Mouse (Mus musculus): ENCODE measurements around the gene Abcb8. TPM values are rescaled to one million over a fixed set of nuclear protein-coding genes. Genes with fewer than 3 reads are reported as not detected.

The Abcb8 gene
- total RNA-seq, 2 experiments from 2014 or later = 66.8 to 76.5 TPM

DNA sequence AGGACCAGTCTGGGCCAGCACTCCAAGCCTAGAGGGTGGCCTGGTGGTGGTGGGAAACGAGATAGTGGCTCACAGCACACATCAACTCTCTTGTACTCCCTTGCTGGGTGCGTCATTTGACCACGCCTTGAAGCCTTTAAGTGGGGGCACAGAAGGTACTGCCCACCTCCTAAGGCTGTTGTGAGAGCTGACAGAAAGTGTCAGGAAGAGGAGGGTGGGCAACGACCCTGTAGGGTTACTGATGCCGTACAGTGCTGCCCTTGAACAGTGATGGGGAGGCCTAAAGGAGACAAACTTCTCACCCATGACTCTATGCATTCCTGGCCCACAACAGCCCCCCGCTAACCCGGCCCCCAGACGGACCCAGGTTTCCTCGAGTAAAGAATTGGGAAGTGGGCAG is 27.0 kb upstream of the Abcb8 start:
- DNase-seq = no peak

DNA sequence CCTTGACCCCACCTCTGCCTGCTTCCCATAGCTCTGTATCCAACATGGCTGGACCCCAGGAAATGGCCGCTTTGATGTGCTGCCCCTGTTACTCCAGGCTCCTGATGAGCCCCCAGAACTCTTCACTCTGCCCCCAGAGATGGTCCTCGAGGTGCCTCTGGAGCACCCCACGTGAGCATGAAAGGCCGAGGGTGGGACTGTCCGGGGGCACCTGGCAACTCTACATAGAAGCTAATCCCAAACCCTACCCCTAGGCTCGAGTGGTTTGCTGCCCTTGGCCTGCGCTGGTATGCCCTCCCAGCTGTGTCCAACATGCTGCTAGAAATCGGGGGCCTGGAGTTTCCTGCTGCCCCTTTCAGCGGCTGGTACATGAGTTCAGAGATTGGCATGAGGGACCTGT is 23.7 kb upstream of the Abcb8 start:
- DNase-seq = no peak

DNA sequence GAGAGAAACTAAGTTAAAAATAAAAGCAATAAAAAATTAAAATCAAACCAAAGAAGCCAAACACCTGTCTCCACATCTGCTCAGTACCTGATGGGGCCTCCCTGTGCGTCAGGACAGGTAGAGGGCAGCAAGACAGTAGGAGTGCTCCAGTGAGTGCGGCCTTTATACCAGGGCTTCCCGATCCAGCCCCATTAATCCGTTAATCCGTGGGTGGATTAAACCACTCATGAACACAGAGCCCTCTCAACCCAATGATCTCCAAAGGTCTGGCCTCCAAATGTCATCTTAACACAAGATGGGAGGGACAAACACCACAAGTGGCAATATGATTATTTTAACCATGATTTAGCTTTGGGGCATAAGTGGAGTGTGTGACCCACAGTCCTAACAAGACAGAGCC is 19.7 kb upstream of the Abcb8 start:
- no peak for DNase-seq

DNA sequence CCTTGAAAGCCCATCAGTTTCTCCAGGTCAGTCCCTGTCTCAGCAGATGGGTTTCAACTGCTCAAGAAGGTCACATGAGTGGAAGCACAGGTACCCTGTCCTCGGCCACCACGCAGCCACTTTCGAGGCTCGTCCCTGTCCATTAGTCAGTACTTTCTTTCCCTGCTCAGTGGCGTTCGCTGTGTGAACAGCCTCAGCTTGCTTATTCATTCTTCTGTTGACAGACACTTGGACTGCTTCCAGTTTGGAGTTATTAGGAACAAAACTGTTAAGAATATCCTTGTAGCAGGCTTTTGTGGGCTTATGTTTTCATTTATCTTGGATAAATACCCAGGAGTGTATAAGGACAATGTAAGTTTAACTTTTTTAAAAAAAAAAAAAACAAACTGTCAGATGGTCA is 19.2 kb upstream of the Abcb8 start:
- DNase-seq = no peak

DNA sequence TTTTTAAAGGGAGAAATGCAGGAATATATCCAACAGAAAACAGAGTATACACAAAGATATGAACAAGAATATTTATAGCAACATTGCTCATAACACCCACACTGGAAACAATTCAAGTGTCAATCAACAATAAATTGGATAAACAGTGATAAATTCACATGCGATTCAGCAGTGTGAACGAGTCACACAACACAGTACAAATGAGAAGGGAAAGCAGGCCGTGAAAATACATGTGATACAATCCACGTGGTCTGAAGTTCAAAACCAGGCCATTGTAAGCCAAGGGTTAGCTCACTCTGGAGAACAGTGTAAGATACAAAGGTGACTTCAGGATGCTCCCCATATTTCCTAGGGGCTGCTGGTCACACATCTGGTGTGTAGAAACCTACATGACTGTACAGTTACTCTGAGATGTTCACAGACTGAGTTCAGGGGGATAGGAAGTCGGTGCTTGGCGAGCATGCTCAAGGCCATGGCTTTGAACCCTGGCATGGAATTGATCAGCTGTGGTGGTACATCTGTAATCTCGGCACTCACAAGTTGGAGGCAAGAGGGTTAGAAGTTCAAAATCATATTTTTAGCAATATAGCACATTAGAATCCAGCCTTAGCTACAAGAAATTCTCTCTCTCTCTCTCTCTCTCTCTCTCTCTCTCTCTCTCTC is 18.7 kb upstream of the Abcb8 start:
- DNase-seq = no peak

DNA sequence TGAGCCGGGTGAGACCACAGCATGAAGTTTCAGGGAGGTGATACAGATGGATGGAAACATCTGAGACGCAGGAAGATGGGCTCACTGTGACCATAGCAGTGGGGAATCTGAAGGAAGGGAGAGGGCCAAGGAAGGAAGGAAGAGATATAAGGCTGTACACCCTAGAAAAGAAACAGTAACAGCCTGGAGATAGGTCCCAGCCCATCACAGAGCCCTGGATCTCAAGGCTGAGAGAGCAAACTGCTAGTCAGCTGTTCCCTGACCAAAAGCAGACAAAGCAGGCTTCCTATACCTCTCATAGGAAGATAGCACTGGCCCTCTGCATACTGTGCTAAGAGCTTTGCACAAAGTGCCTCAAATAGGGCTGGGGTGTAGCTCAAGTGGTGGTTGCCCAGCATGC is 14.8 kb upstream of the Abcb8 start:
- no peak for DNase-seq

DNA sequence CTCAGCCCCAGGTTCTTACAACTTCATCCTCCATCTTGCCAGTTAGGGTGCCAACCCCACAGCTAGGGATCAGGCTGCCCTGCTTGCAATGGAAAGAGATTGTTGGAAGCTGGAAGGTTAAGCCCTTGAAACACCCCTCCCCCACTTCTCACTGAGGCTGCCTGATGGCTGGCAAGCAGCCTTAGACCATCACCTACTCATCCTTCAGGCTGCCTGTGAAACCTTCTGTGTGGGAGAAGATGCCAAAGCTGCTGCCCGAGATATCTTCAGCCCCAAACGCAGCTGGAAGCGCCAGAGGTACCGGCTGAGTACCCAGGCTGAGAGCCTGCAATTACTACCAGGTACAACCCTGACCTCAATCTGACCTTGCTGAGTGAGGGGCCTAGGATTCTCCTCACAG is 14.0 kb upstream of the Abcb8 start:
- DNase-seq = no peak

DNA sequence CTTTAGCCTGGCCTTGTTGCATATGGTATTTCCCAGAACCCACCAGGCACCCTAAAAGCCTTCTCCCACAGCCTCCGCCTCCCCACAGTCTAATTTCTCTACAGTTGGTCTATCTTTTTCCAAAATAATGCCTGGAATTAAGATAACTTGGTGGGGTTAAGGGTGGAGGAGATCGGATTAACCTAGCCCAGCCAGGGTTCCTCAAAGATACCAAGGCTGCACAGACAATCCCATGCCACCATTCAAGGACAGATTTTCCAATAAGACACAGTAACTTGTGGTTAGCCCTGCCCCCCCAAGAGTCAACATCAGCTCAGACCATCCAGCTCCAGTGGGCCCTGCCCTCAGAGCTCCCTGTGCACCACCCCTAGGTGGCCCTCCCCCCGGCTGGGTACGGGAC is 13.0 kb upstream of the Abcb8 start:
- no peak for DNase-seq

DNA sequence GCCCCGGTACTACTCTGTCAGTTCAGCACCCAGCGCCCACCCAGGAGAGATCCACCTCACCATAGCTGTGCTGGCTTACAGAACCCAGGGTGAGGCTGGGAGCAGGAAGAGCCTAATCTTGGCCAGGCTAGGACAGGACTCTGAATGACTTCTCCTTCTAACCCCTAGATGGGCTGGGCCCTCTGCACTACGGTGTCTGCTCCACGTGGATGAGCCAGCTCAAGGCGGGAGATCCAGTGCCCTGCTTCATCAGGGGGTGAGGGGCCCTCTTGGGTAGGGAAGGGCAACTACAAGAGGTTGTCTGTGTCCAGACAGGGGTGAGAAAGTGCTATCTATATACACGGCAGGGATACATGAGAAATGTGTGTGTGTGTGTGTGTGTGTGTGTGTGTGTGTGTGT is 12.0 kb upstream of the Abcb8 start:
- no peak for DNase-seq

DNA sequence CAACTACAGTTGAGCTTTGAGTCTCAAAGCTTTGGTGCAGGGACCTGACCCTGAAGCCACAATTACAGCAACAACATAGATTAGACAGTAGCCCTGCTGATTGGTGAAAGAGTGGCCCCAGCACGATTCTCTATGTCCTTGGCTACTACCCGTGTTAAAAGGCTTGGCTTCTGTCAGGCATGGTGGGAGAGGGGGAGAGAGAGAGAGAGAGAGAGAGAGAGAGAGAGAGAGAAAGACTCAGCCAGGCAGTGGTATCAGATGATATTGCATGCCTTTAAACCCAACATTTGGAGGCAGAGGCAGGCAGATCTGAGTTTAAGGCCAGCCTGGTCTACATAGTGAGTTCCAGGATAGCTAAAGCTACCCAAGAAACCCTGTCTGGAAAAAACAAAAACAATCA is 11.5 kb upstream of the Abcb8 start:
- no peak for DNase-seq

DNA sequence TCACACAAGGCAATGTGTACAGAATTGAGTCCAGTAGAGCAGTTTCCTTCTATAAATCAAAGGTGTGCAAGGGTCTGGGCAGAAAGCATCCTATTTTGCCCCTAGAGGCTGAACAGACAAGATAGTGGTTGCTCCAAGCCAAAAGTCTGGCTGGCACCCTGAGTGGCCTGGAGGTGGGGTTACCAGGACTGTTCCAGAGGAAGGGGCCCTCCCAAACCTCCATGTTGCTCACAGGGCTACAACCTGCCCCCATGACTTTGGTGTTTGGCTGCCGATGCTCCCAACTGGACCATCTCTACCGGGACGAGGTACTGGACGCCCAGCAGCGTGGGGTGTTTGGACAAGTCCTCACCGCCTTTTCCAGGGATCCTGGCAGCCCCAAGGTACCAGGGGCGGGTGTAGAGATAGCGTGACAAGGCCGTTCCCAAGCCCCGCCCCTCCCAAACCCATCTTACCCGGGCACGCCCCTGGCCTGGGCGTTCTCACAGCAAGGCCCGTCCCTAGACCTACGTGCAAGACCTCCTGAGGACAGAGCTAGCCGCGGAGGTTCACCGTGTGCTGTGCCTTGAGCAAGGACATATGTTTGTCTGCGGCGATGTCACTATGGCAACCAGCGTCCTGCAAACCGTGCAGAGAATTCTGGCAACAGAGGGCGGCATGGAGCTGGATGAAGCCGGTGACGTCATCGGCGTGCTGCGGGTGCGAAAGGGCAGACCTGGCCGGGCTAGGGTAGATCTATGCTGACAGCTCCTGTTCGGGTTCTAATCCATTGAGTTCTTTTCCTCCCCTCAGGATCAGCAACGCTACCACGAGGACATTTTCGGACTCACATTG is 10.2 kb upstream of the Abcb8 start:
- peak; percentile 94 to 95 for DNase-seq

DNA sequence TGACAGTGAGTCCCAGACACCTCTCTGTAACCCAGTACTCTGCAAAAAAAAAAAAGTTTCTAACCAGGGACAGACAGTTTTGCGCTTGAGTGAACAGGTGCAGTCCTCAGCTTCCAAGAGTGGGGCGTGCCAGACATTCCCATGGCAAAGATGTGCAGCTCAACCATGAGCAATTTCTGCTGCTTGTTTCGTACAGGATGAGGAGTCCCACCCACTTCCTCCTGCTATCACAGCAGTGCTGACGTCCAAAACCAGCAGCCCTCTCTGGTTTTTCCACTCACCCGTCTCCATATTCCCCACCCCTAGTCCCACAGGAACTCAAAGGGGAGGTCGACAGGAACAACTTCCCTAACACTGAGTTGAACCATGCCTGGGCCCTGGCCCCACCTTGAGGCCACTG is 9.1 kb upstream of the Abcb8 start:
- peak; percentile 25 to 41 for DNase-seq

DNA sequence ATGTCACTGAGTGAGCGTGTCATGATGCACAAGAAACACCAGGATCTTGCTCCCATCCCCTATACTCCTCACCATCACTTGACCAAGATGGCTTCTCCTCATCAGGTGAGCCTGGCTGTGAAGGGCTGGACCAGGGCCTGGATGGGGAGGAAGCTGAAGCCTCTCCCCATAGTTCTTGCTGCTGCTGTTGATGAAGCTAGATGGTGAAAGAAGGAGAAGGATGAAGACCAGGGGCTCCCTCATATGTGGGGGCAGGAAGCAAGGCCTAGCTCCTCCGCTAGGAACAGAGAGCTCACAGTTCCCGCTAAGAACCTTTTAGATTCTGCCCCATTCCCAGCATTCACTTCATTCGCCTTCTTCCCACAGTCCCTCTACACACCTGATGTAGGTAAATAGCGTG is 8.1 kb upstream of the Abcb8 start:
- no peak for DNase-seq

DNA sequence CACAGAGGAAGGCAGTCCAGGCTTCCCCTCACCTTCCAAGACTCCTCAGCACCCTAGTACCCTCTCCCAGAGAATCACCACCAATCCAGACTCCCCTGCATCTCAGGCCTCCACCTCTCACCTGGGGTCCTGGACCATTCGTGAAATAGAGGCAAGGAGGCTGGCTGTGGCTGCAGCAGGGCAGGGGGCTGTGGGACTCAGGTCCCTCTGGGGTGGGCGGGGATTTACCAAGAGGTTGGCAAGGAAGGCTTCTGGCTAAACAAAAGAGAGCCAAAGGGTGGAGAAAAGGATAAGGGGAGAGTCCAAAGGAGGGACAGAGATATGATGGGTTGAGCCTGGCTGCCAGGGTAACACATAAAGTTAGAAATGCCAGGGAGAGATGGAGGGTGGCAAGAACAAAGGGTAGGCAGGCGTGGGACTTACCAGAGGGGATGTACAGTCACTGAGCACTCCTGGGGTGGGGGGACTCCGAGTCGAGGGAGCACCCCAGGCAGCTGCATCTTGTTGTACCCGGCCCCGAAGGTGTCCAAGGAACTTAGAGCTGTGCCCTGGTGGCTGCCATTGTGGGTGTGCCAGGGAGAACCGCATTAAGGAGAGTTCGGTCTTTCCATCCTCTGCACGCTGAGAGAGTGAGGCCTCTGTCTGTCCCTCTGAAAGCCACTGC is 7.4 kb upstream of the Abcb8 start:
- no peak for DNase-seq

DNA sequence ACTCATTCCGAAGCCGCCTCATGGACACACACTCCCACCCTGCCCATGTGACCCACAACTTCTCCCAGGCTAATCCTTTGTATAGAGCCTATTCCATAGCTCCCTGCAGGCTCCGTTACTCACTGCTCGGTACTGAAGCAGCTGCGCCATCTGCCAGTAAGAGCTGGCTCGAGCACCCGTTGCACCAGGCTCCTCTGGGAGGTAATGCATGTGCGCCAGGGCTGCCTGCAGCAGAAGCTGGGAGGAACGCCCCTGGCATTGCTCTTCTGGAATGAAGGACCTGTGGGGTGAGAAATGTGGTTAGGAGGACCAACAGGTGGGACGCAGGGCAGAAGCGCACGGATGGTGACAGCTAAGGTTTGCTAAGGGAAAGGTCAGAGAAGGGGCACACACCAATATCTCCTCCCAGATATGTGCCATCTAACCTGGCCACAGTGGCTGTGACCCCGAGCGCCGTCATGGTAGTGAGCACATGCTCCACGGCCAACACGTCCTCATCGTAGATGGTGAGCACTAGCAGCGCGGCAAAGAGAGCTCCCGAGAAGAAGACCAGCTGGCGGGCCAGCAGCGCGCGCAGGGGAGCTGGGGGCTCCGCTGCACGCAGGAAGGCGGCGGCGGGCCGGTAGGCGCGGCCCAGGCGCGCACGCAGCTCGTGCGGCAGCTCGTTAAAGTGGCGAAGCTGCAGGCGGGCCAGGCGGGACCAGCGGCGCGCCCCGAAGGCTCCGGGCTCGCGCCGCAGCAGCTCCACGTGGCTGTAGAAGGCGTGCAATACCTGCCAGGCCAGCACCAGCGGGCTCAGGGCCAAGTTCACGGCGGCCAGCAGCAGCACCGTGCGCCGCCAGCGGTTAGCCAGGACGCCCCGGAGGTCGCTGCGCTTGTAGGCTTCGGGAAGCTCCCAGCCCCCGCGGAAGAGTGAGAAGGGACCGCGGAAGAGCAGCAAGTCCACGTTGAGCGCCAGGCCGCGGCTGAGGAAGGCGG is 5.9 kb upstream of the Abcb8 start:
- DNase-seq = peak; percentile 75 to 81

DNA sequence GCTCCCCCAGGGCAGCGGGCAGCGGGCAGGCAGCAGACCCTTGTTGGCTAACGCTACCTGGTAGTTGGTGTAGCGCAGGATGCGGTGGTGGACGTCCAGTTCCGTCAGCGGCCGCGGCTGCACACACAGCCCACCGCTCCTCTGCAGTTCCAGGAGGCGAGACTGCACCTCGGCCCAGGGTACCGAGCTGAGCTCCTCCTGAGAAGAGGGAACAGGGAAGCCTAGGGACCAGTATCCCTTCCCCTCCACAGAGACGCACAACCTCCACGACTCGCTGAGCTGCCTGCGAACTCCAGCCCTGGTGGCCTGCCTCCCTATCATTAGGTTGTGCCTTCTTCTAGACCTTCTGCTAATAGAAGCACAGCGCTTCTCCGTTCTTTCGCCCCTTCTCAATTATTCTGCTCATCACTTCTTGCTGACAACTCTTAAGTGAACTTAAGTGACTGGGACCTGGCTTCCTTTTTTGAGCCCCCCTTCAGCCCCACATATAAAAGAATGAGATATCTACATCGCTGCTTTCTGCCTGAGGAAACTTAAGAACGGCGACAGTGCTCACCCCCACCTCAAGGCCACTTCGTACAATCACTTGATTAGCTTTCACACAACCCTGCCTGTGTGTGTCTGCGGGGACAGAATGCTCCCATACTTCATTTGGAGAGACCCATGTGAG is 5.1 kb upstream of the Abcb8 start:
- no peak for DNase-seq

DNA sequence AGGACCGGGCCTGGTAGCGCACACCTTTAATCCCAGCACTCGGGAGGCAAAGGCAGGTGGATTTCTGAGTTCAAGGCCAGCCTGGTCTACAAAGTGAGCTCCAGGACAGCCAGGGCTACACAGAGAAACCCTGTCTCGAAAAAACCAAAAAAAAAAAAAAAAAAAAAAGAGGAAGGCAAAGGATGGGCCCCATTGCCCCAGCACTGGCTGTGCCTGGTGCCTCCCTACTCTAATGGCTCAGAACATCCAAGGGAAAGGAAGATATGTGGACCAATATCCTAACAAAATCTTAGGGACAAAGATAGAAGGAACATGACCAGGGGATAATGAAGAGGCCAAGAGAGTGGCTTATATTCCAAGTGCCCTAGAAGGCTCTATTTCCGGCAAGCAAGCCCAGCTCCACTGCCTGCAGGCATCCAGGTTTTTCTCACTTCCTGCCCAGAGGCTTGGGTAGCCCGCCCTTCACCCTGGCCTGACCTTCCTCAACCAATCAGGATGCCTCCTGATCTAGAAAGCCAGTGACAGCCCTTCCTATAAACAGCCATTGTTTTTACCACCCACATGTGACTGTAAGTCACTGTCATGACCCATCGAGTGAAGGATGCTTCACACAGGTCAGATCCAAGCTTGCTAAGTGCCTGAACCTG is 4.3 kb upstream of the Abcb8 start:
- DNase-seq = peak; percentile 28 to 32

DNA sequence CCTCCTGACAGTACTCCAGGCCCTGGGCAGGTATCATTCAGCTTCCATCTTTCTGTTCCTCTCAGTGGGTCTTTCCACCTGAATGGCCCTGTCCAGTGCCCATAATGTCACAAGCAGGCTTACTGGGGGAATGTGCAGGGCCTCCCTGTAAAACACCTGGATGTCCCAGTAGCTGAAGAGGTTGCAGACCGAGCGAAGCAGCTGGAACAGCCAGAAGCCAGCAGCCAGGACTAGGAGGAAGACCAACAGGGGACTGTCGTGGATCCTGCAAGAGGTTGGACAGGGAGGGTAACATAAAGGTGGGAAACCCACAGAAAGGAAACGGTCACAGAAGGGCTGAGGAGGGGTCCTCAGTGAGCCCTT is 3.8 kb upstream of the Abcb8 start:
- DNase-seq = no peak

DNA sequence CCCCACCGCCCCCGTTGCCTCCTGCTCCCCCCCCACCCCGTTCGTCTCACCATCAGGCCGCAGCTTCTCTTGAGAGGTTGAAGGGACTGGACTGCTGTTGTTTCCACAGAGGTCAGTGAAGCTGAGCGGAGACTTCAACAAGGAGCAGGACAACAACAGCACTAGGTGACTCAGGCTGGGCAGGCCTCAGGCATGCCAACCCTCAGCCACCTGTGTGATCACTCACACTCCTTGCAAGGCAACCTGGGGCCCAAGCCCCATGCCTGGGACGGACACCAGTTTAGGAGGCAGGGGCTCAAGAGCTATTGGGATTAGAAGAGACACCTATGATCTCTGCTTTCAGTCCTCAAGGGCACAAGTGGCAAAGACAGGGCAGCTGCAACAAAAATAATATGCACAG is 1.6 kb upstream of the Abcb8 start, which contains the start of gene Atg9b:
Gene Atg9b (minus strand): TSS at position 280 of the 400 bp plus-strand sequence.
- no peak for DNase-seq

DNA sequence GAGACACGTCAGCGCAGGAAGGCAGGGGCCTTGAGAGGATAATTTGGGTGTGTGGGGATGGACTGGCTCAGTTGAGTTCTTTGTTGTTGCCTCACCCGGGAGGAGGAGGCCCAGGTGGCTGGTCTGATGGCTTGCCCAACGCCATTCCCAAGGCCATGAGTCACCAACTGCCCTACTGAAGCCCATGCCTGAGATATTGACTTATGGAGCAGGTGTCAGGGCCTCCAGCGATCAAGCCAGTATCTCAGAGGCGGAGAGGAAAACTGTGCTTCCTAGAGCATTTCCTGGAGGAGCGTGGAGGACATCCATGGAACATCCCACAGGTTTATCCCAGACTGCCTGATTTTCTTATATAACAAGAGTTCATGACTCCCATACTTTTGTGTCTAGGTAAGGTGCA is 739 bp upstream of the Abcb8 start:
- DNase-seq = no peak
